Comparison of ENCODE assay signal across 19 mouse cellular contexts in genomic region chr15:49653728-49654127, GRCm38 (mm10).
"Had no signal": no experiment of that assay in that cellular context is flagged by ENCODE, and none has a peak within 500 bp of the region (broad histone marks: within the 10 kb centered on the region; RNA-seq: fewer than 3 reads in every experiment).

No protein-coding gene starts in this region.

- H3K9ac ChIP-seq: limb, embryonic 12.5 days; limb, embryonic 15.5 days; liver, embryonic 14.5 days; liver, postnatal 0 days; lung, embryonic 14.5 days; neural tube, embryonic 12.5 days; stomach, embryonic 15.5 days had no signal

- DNase-seq: kidney, adult 9 months; kidney, postnatal 14 days; kidney, postnatal 4 days; left cerebral cortex, postnatal 4 days; liver, postnatal 0 days; lung, embryonic 14.5 days; midbrain, embryonic 14.5 days; right cerebral cortex, adult 18-20 months; right cerebral cortex, postnatal 14 days; right cerebral cortex, postnatal 4 days; thymus, postnatal 25 days had no signal

- H3K27ac ChIP-seq: limb, embryonic 12.5 days; limb, embryonic 15.5 days; liver, embryonic 14.5 days; macrophage; neural tube, embryonic 12.5 days; stomach, embryonic 15.5 days had no signal

- H3K27me3 ChIP-seq: limb, embryonic 12.5 days; limb, embryonic 15.5 days; neural tube, embryonic 12.5 days; stomach, embryonic 15.5 days had no signal

- ATAC-seq: liver, postnatal 0 days; lung, postnatal 0 days had no signal

- H3K4me2 ChIP-seq: limb, embryonic 12.5 days; limb, embryonic 15.5 days; liver, embryonic 11.5 days; lung, embryonic 14.5 days; neural tube, embryonic 12.5 days; stomach, embryonic 15.5 days had no signal

- H3K9me3 ChIP-seq: limb, embryonic 12.5 days; limb, embryonic 15.5 days; neural tube, embryonic 12.5 days; stomach, embryonic 15.5 days had no signal

- H3K36me3 ChIP-seq: limb, embryonic 12.5 days; limb, embryonic 15.5 days; neural tube, embryonic 12.5 days; stomach, embryonic 15.5 days had no signal

- H3K4me1 ChIP-seq: limb, embryonic 12.5 days; limb, embryonic 15.5 days; neural tube, embryonic 12.5 days; stomach, embryonic 15.5 days had no signal

- H3K4me3 ChIP-seq: limb, embryonic 12.5 days; limb, embryonic 15.5 days; neural tube, embryonic 12.5 days; stomach, embryonic 15.5 days had no signal
